Mouse (Mus musculus) kidney, adult 8-10 months (tissue): ENCODE measurements at regions not wholly inside any gene's neighbourhood (a gene's known extent, or its start where the extent isn't known, plus 50 kb on each side); places are given as distances from the start of the nearest gene placed in this dataset.
"Not testable (repeated sequence)": the region's sequence is repeated elsewhere in the genome, so short reads cannot be mapped to it uniquely, and the experiment has no call there.

ENCODE experiments used
- DNase-seq, 2 experiments: peaks; one replicate each; pipeline ENCODE4 v3.0.0; 2022

DNA sequence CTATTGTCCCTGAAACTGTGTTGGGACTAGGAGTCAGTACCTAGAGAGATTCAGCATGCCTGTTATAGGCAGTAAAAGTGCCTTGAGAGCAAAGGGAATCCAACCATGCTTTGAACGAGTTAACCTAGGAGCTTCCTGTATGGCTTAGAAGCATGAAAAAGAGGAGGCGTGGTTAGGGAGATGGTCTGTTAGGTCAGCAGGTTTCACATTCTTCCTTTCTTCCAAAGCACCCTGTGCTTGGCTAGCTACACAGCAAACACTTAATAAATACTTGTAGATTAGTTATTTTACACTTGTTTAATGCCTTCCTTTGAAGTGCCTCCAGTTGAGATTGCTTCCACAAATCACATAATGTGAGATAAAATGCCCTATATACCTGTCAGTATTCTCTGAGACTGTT lies 284.9 kb upstream of the Adgra3 start:
- no peak for DNase-seq

GRCm38 (mm10) chr5:50309491-50309890 lies 250.7 kb upstream of the Adgra3 start:
- no peak for DNase-seq

- peak in 1 of 2 experiments; percentile 21 for DNase-seq
Observed at GRCm38 (mm10) chr5:50303859-50304480, 245.2 kb upstream of the Adgra3 start.

- no peak for DNase-seq
Observed at GRCm38 (mm10) chr5:50293794-50294193, 235.0 kb upstream of the Adgra3 start.

- DNase-seq: peak; percentile 38 to 47
Observed at GRCm38 (mm10) chr5:50290879-50291410, 232.1 kb upstream of the Adgra3 start.

- no peak for DNase-seq
Observed at GRCm38 (mm10) chr5:50260417-50260816, 201.6 kb upstream of the Adgra3 start.

- no peak for DNase-seq
Observed at GRCm38 (mm10) chr5:50258017-50258416, 199.2 kb upstream of the Adgra3 start.

DNA sequence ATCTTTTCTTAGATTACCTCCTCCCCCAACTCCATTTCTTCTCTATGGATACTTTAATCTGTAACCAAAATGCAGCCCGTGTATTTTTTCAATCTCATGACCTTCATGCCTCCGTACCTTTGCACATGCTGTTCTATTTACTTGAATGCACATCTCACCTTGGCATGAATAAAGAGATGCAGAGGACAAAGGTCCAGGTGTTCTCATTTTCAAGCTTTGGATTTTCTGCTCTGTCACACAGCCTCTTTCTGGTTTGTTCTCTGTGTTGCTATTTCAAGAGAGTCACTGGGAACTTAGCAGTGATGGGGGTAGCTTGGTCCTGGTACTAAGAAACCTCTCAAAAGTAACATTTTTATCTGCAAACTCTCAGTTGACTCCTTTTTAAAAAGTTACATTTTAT lies 175.3 kb upstream of the Adgra3 start:
- DNase-seq: peak; percentile 36 to 45

DNA sequence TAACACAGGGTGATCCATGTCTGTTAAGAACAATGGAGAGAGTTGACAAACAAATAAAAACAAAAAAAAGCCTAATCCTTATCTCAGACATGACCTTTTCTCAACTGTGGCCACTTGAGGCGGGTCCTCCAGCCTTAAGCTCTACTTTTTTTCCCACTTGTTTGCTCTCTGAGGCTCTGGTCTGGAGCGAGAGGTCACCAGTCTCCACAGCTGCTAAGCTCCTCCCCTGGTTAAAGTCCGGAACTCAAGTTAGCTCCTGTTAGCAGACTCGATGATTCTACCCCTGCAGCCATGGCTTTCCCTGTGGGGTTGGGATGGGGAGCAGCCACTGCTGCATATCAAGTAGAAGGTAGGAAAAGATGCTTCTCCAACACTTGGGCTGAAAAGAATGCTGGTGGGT lies 158.2 kb upstream of the Adgra3 start:
- DNase-seq: peak; percentile 43 to 66

GRCm38 (mm10) chr5:50215960-50216359 lies 157.2 kb upstream of the Adgra3 start:
- DNase-seq: no peak

- DNase-seq: no peak
Observed at GRCm38 (mm10) chr5:50202307-50203010, 143.7 kb upstream of the Adgra3 start.

GRCm38 (mm10) chr5:50196423-50196822 lies 137.6 kb upstream of the Adgra3 start:
- no peak for DNase-seq

DNA sequence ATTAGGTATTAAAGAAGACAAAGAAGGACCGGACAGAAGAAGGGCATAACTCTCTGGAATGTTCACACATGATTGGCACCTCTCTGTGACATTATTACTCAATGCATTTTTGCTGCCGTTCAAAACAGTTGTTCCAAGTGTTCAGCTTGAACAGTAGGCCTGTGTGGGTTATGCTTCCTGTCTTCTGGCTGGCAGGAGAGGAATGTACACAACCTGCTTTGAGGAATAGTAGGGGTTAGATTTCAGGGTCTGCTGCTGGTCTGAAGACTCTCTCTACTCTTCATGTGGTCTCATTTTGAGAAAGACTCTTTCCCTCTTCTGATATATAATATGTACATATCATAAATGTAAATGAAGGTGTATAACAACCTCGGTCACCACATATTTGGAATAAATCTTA lies 137.2 kb upstream of the Adgra3 start:
- no peak for DNase-seq

DNA sequence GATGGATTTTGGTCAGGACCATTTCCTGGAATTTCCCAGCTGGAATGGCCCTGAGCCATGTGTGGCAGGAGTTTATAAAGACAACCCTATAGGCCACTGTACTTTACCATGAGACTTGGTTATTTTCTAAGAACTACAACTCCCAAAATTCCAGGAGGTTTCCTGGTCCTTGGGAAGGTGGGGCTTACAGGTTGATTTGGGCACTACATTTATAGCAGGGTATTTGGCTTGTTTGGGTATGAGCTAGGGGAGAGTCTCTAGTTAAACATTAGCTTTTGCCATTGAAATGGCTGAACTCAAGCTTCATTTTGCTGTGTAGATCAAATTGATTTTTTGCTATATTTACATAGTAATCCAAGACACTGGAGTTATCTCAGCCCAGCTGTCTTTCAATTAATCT lies 130.6 kb upstream of the Adgra3 start:
- DNase-seq: peak in 1 of 2 experiments; percentile 26

DNA sequence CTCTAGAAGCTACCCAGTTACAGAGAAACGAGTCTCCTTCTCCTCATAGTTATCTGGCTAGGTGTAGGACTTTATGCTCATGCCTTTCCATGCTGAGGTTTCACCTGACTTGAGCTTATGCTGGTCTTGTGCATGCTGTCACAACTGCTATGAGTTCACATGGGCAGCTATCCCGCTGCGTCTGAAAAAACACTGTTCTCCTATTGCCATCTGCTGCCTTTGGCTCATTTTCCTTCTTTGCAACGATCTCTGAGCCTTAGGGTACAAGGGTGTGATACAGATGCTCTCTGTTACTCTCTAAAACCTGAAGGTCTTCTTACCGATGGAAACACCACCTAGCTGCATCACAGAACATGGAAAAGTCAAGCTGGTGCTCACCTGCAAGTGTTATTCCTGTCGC lies 123.9 kb upstream of the Adgra3 start:
- no peak for DNase-seq

DNA sequence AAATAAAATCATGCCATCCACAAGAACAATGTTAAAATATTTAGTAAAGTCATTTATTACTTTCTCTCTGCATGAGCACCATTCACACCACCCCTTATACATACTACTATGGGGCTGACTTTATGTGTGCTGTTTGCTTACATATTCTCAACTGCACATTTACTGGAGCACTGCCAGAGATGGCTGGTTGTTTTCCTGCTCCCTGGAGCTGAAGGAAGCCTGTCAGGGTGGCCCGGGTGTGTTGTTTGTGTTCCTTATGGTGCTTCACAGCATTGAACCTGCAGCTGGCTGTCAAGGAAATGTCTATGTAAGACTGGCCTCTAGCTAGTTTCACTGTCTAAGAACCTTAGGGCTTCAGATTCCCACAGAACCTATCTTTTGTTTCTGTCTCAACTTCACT lies 97.8 kb upstream of the Adgra3 start:
- DNase-seq: no peak

DNA sequence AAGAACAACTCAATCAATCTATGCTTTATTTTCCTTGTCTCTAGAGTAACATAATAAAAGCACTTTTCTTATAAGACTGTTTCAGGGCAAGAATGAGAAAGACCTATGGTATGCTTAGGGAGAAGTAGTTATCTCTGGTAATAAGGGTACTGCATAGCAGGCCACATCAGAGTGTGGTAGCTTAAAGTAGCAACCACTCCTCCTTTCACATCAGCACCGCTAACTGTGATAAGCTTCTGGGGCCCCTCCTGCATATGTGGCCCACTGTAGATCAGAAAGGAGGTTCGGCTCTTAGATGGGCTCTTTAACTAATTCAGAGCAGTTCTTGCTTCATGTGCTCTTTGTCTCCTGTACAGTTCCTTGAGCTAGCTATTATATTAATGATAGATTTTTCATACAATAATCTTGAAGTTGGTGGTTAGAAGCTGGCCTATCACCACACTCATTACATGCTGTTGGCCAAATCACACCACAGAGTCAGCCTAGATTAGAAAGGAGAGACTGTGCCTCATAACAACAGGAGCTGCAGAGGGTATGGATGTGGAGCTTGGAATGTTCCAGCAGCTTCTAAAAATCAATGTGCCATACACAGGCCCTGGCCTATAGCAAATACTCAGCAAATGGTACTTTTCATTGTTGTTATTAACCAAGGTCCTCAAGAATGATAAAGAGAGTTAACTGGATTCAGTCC lies 96.5 kb upstream of the Adgra3 start:
- DNase-seq: not testable (repeated sequence)

DNA sequence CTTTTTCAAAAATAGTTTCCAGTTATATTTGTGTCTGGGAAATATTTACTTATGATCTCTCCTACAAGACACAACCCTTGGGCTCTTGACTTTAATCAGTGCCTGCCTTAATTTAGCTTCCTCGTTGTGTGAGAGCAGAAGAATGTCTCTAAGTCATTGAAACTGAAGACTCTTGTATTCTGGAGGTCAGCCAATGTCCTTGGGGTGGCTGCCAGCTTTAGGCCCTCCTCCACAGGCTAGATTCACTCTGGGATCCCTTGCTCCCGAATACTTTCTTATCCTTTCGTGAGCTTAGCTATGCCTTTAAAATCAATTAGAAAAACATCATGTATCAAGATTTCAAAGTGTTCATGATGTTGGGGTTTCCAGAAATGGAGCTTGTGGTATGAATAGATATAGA lies 88.1 kb upstream of the Adgra3 start:
- peak; percentile 33 to 63 for DNase-seq

DNA sequence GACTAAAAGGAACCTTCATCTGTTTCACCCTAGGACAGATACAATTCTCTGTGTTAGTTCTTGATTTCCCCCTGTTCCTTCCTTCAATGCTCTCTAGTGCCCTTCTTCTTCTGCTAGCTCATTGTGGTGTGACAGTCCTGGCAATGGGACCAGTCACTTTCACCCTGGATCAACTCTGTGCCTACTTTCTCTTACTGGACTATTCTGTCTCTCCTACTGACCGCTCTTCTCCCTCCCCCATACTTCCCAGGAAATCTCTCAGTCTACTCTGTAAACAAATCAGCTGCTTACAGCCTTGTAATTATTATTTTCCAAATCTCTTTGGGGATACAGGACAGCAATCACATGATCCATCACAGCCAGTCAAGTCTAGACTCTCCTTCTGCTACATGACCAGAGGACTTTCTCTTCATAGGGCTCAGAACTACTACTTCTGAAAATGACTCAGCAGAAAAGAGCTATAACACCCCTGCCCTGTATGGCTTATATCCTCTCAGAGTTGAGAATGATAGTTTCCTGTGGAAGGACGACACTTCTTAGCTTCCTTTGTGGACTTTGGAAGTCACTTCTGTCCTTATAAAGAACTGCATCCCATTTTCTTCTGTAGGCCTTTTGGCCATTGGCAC lies 86.8 kb upstream of the Adgra3 start:
- DNase-seq: no peak

GRCm38 (mm10) chr5:50130202-50130601 lies 71.4 kb upstream of the Adgra3 start:
- no peak for DNase-seq

DNA sequence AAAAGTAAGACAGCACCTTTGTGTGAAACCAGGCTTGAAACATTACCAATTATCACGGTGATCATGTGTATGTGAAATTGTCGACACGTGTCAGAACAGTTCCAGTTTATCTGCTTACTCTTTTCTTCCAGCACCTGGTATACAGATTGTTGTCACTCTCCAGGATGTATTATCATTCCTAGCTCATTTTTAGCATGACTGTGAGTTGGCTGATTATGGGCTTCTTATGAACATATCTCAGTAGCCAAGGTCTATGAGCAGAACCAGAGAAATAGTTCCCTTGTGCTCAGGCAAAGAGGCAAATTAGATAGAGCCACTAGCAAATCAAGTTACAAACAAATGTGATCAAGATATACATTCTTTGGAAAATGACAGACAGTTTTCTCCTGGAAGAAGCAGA lies 70.2 kb upstream of the Adgra3 start:
- DNase-seq: no peak

DNA sequence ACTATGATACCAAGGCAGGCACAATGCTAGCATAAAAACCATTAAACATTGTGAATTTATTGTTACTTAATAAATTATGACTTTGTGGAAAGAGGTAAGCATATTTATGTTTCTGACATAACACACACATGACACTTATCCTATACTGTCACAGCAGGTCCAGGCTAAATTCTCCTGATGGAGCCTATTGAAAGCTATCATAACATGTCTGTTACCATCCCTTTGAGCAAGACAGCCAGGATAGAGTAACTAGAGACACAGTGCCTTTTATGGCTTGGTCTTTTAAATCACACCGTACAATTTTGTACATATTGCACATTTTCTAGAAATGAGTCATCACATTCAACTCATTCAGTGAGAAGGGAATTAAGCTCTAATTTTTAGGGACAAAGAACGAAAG lies 67.8 kb upstream of the Adgra3 start:
- DNase-seq: no peak

GRCm38 (mm10) chr5:50126177-50126576 lies 67.4 kb upstream of the Adgra3 start:
- no peak for DNase-seq
